Mouse (Mus musculus) ES-E14 (cell line): ENCODE results near the gene Rbl2. TPM values are rescaled to one million over a fixed set of nuclear protein-coding genes. Genes with fewer than 3 reads are reported as not detected.
A peak's percentile ranks its signal among the peaks of the same experiment; 100 is the strongest.

Source experiments
- DNase-seq: peaks from one replicate; pipeline ENCODE4 v3.0.0-alpha.2; 2013; ENCODE audit warnings: low read depth, low spot score
- H3K27ac ChIP-seq: 2 replicates; pipeline ENCODE4 v1.5.1; 2012; ENCODE audit warnings: low read depth, mild to moderate bottlenecking, low read length, moderate library complexity, mixed read lengths; ENCODE audit not compliant: poor library complexity, insufficient read depth, severe bottlenecking
- H3K36me3 ChIP-seq: 2 replicates; pipeline ENCODE4 v1.6.1; 2012; ENCODE audit warnings: mild to moderate bottlenecking, low read length, moderate library complexity, mixed read lengths; ENCODE audit not compliant: control insufficient read depth, poor library complexity, insufficient read depth, severe bottlenecking
- H3K4me1 ChIP-seq, 2 experiments: fragments of 150-350 bp in 1 of 2; sonication (generic) in 1 of 2; 2 replicates each; pipeline ENCODE4 v1.6.1; 2012; ENCODE audit warnings: low read length in 2 of 2, mild to moderate bottlenecking in 1 of 2, mixed read lengths in 1 of 2; ENCODE audit not compliant: control insufficient read depth in 2 of 2, insufficient read depth in 2 of 2, poor library complexity in 1 of 2
- H3K4me3 ChIP-seq, 2 experiments: fragments of 150-350 bp in 1 of 2; sonication (generic) in 1 of 2; 2 replicates each; pipeline ENCODE4 v1.5.1; 2012; ENCODE audit warnings: low read length in 2 of 2, low read depth in 1 of 2, mild to moderate bottlenecking in 1 of 2, mixed read lengths in 1 of 2; ENCODE audit not compliant: insufficient read depth in 1 of 2, poor library complexity in 1 of 2, severe bottlenecking in 1 of 2
- H3K9ac ChIP-seq: 2 replicates; pipeline ENCODE4 v1.6.1; 2012; ENCODE audit warnings: low read depth, mild to moderate bottlenecking, low read length, mixed read lengths; ENCODE audit not compliant: poor library complexity, insufficient read depth, severe bottlenecking
- H3K9me3 ChIP-seq: fragments of 150-350 bp; sonication (generic); 2 replicates; pipeline ENCODE4 v1.6.1; 2012; ENCODE audit warnings: low read depth, mild to moderate bottlenecking, low read length; ENCODE audit not compliant: control insufficient read depth, insufficient read depth
- CHD2 ChIP-seq: IDR thresholded peaks from 2 replicates; pipeline ENCODE4 v1.6.1; 2014; ENCODE audit warnings: mild to moderate bottlenecking, low read depth, low read length, inconsistent platforms
- HCFC1 ChIP-seq: IDR thresholded peaks from 2 replicates; pipeline ENCODE4 v1.6.1; 2012; ENCODE audit warnings: low read length, inconsistent platforms, borderline replicate concordance; ENCODE audit not compliant: insufficient read depth
- MAFK ChIP-seq: IDR thresholded peaks from 2 replicates; pipeline ENCODE4 v1.6.1; 2014; ENCODE audit warnings: mild to moderate bottlenecking, low read depth, low read length, inconsistent platforms; ENCODE audit not compliant: insufficient read depth
- ZC3H11A ChIP-seq: IDR thresholded peaks from 2 replicates; pipeline ENCODE4 v1.6.1; 2012; ENCODE audit warnings: low read depth, mild to moderate bottlenecking, inconsistent platforms, low read length, borderline replicate concordance
- ZNF384 ChIP-seq: IDR thresholded peaks from 2 replicates; pipeline ENCODE4 v1.6.1; 2012; ENCODE audit warnings: low read depth, low read length, inconsistent platforms
- in situ Hi-C, 2 experiments: fragments of 600-800 bp; cut with MboI; formaldehyde crosslinking; loops; one replicate each; pipeline ENCODE4 v1.15.1; 2025; ENCODE audit warnings: low sequenced_read_pairs in 2 of 2, inconsistent platforms in 1 of 2; ENCODE audit not compliant: unreplicated experiment in 2 of 2
- total RNA-seq: library from RNA; depleted of rRNA; stranded (reverse); fragments of 300-350 nt; gene quantifications from 2 replicates; pipeline ENCODE4 v1.2.3, GENCODE M21; 2012

Gene Rbl2
- total RNA-seq, 1 experiment = 7.7 TPM

DNA sequence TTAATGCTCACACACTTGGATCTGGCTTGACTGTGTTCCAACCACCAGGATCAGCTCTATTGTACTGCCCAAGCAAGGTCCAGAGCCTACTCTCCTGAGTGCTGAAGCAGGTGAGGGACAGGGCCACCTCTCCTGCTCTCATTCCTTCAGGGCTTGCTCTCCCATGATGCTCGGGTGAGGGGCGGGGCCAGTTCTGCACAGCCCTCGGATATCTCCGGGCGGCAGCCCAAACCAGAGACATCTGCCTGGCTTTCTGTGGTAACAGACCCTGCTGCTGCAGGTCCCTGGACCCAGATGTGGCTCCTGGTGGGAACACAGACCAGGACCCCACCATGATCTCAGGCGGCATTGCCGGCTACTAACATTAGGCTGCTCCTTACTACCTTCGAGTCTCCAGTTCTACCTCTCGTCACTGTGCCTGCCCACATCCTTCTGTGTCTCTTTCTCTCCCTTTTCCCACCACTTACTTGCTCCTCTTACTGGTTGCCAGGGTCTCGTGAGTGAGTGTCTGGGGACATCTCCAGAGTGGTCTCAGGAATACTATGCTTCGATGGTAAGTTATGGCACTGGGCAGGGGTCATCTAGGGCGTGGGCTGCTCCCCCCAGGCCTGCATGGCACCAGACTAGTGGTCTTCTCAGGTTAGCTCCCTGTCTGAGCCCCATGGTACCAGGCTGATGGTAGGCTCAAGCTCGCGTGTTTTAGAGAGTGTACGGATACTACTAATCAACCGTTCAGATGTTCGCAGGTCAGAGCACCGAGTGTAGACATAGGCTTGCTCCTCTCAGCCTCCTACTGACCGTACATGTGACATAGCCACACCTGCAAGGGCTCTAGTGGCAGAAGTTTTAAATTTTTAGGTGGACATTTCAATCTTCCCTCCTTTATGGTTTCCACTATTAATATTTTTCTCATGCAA, 9.0 kb upstream of the Rbl2 start:
- H3K9ac ChIP-seq = peak overlapping the region; percentile 82
- peak overlapping the region; percentile 63 to 95 for H3K4me3 ChIP-seq

DNA sequence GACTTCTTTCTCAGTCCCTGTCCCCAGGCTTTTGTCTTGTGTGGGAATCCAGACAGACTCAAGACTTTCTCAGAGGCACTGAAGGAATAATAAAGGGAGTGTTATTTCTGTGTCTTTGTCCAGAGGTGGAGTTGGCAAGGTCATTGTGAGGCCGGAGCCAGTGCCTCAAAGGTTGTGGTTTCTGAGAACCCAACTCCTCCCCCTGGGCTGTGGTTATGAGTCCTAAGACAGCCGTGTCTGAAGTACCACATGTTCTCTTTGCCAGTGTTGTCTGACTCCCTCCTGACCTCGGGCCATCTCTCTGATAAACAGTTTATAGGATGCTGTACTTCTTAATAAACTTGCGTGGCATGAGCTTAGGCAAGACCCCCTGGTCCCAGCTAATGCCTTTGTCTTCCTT, 4.7 kb upstream of the Rbl2 start:
- TF ChIP-seq ZNF384 (no peak), MAFK (no peak), CHD2 (no peak), HCFC1 (no peak), ZC3H11A (no peak)
- Histone ChIP-seq H3K4me3 (no peak overlapping the region), H3K27ac (no peak overlapping the region), H3K36me3 (no peaks in the 10 kb centered on the region), H3K4me1 (peaks cover 3 to 13% of the 10 kb centered on the region in 2 experiments; a peak in 3 of 4 replicates), H3K9me3 (no peaks in the 10 kb centered on the region), H3K9ac (no peak overlapping the region)
- DNase-seq = no peak
- in situ Hi-C loops = no loop called here

More for the DNA sequence above, 9.0 kb upstream of the Rbl2 start:
- TF ChIP-seq ZC3H11A (no peak), MAFK (no peak), CHD2 (no peak), ZNF384 (no peak), HCFC1 (no peak)
- H3K27ac ChIP-seq = no peak overlapping the region
- no peaks in the 10 kb centered on the region for H3K9me3 ChIP-seq
- DNase-seq = no peak
- in situ Hi-C loops = no loop called here
- peaks cover 0 to 8% of the 10 kb centered on the region in 2 experiments; a peak in 3 of 4 replicates for H3K4me1 ChIP-seq
- H3K36me3 ChIP-seq = no peaks in the 10 kb centered on the region

- Histone ChIP-seq H3K4me1 (peaks cover 7% of the 10 kb centered on the region in 2 experiments; a peak in 3 of 4 replicates), H3K9me3 (no peaks in the 10 kb centered on the region), H3K9ac (no peak overlapping the region), H3K27ac (no peak overlapping the region), H3K36me3 (no peaks in the 10 kb centered on the region), H3K4me3 (peak overlapping the region; percentile 85 to 94; a peak in 3 of 4 replicates)
- in situ Hi-C loops = no loop called here
- DNase-seq = no peak
- TF ChIP-seq ZNF384 = no peak
- TF ChIP-seq ZC3H11A = no peak
- no peak for TF ChIP-seq MAFK
These were observed 450 bp upstream of the Rbl2 start for GRCm38 (mm10) chr8:91069407-91069806.

DNA sequence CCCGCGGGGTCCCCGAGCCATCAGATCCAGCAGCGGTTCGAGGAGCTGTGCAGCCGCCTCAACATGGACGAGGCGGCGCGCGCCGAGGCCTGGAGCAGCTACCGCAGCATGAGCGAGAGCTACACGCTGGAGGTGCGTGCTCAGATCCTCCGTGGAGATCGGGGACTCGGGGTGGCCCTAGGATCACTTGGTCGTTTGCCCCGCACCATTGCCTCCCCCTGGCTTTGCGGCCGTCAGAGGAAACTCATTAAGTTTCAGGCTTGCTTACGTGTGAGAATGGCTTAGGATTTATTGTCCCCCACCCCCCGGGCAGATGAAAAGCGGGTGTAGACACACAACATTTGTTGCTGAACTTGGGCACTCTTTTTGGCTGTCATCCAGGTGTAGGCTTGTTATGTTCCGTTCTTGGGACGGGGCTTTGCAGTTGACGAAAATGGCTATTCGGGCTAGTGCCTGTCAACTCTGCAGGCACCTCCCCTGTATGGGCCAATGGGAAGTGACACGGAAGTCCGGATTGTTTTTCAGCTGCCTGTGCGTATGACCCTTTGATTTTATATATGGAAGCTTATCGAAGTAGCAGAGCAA, 510 bp downstream of the Rbl2 start:
- TF ChIP-seq CHD2 (no peak), MAFK (no peak), HCFC1 (no peak), ZNF384 (no peak), ZC3H11A (no peak)
- no peak for DNase-seq
- Histone ChIP-seq H3K36me3 (no peaks in the 10 kb centered on the region), H3K4me3 (peak overlapping the region; percentile 85 to 94), H3K9ac (peak overlapping the region; percentile 82), H3K9me3 (no peaks in the 10 kb centered on the region), H3K4me1 (peaks cover 7% of the 10 kb centered on the region in 2 experiments; a peak in 3 of 4 replicates), H3K27ac (no peak overlapping the region)
- in situ Hi-C loops = no loop called here
